Mouse (Mus musculus) limb, embryonic 13.5 days (tissue): ENCODE results near the gene Susd1. TPM values are rescaled to one million over a fixed set of nuclear protein-coding genes. Genes with fewer than 3 reads are reported as not detected.

Experiments used
- ATAC-seq: fragments of 200-750 bp; cut with Nextera tagmentation; 2 replicates; pipeline ENCODE4 v1.8.0; 2017; ENCODE audit warnings: low read depth, moderate number of reproducible peaks, moderate TSS enrichment; ENCODE audit not compliant: low FRiP score
- H3K27ac ChIP-seq: fragments of 300-500 bp; sonication (generic); 2 replicates; pipeline ENCODE4 v1.5.1; 2015; ENCODE audit warnings: inconsistent platforms, mild to moderate bottlenecking, moderate library complexity
- H3K27me3 ChIP-seq: fragments of 300-500 bp; sonication (generic); 2 replicates; pipeline ENCODE4 v1.6.1; 2015; ENCODE audit warnings: mild to moderate bottlenecking, inconsistent platforms
- H3K36me3 ChIP-seq: fragments of 300-500 bp; sonication (generic); 2 replicates; pipeline ENCODE4 v1.6.1; 2015; ENCODE audit warnings: inconsistent platforms, mild to moderate bottlenecking, moderate library complexity
- H3K4me1 ChIP-seq: fragments of 300-500 bp; sonication (generic); 2 replicates; pipeline ENCODE4 v1.6.1; 2015; ENCODE audit warnings: inconsistent platforms
- H3K4me2 ChIP-seq: fragments of 300-500 bp; sonication (generic); replicated peaks from 2 replicates; pipeline ENCODE4 v1.6.1; 2015; ENCODE audit warnings: inconsistent platforms, mild to moderate bottlenecking, moderate library complexity
- H3K4me3 ChIP-seq: fragments of 300-500 bp; sonication (generic); 2 replicates; pipeline ENCODE4 v1.5.1; 2015; ENCODE audit warnings: moderate library complexity, mild to moderate bottlenecking, inconsistent platforms
- H3K9ac ChIP-seq: fragments of 300-500 bp; sonication (generic); 2 replicates; pipeline ENCODE4 v1.6.1; 2015; ENCODE audit warnings: mild to moderate bottlenecking, inconsistent platforms
- H3K9me3 ChIP-seq: fragments of 300-500 bp; sonication (generic); 2 replicates; pipeline ENCODE4 v1.6.1; 2016; ENCODE audit warnings: inconsistent platforms
- WGBS: fragments of 180-500 bp; shearing (Covaris S2); methylation state at CpG from one replicate; pipeline ENCODE4 v1.1.7; 2015; 5-methylcytosine and 5-hydroxymethylcytosine counted together
- polyA plus RNA-seq: library from polyadenylated mRNA; unstranded; fragments of >200 nt; fragmentation: Nextera tagmentation; extraction: Ambion mirVana; gene quantifications from 2 replicates; pipeline ENCODE4 v1.2.1, GENCODE M21; 2015

Susd1 gene
- polyA plus RNA-seq, 1 experiment from 2014 or later, result 1.8 TPM

GRCm38 (mm10) chr4:59426429-59426828 is 12.0 kb downstream of the Susd1 start:
- no peak for ATAC-seq
- H3K4me1 ChIP-seq, result peaks cover 6% of the 10 kb centered on the region; the same call in 1 of the 2 replicates
- WGBS, result 89% methylated on average over 5 of the region's 5 CpGs
- H3K4me2 ChIP-seq, result no peak overlapping the region
- no peak overlapping the region for H3K27ac ChIP-seq
- no peaks in the 10 kb centered on the region for H3K36me3 ChIP-seq
- no peaks in the 10 kb centered on the region for H3K27me3 ChIP-seq
- H3K9ac ChIP-seq, result no peak overlapping the region
- no peaks in the 10 kb centered on the region for H3K9me3 ChIP-seq
- no peak overlapping the region for H3K4me3 ChIP-seq

- no peaks in the 10 kb centered on the region for H3K9me3 ChIP-seq
- no peak overlapping the region for H3K4me3 ChIP-seq
- no peaks in the 10 kb centered on the region for H3K36me3 ChIP-seq
- no peak for ATAC-seq
- H3K4me2 ChIP-seq, result no peak overlapping the region
- no peak overlapping the region for H3K9ac ChIP-seq
- peaks cover 4% of the 10 kb centered on the region; the same call in 1 of the 2 replicates for H3K4me1 ChIP-seq
- H3K27me3 ChIP-seq, result no peaks in the 10 kb centered on the region
- H3K27ac ChIP-seq, result no peak overlapping the region
Measured at GRCm38 (mm10) chr4:59422808-59423207, 15.6 kb downstream of the Susd1 start.

GRCm38 (mm10) chr4:59422025-59422783 is 16.2 kb downstream of the Susd1 start:
- Histone ChIP-seq H3K36me3 (no peaks in the 10 kb centered on the region), H3K9ac (no peak overlapping the region), H3K4me3 (no peak overlapping the region), H3K9me3 (no peaks in the 10 kb centered on the region), H3K27ac (no peak overlapping the region), H3K4me2 (no peak overlapping the region), H3K27me3 (no peaks in the 10 kb centered on the region), H3K4me1 (peaks cover 4% of the 10 kb centered on the region; the same call in 1 of the 2 replicates)
- ATAC-seq, result no peak
- WGBS, result 56% methylated on average over 5 of the region's 5 CpGs

GRCm38 (mm10) chr4:59421369-59421746 is 17.1 kb downstream of the Susd1 start:
- ATAC-seq, result no peak
- H3K9ac ChIP-seq, result no peak overlapping the region
- H3K9me3 ChIP-seq, result no peaks in the 10 kb centered on the region
- H3K27me3 ChIP-seq, result no peaks in the 10 kb centered on the region
- no peak overlapping the region for H3K4me2 ChIP-seq
- H3K36me3 ChIP-seq, result no peaks in the 10 kb centered on the region
- 79% methylated on average over 5 of the region's 5 CpGs for WGBS
- H3K4me3 ChIP-seq, result no peak overlapping the region
- no peak overlapping the region for H3K27ac ChIP-seq
- H3K4me1 ChIP-seq, result peaks cover 4% of the 10 kb centered on the region; the same call in 1 of the 2 replicates

GRCm38 (mm10) chr4:59420695-59421368 is 17.6 kb downstream of the Susd1 start:
- H3K27me3 ChIP-seq, result no peaks in the 10 kb centered on the region
- no peak overlapping the region for H3K4me3 ChIP-seq
- no peaks in the 10 kb centered on the region for H3K9me3 ChIP-seq
- peaks cover 4% of the 10 kb centered on the region; the same call in 1 of the 2 replicates for H3K4me1 ChIP-seq
- H3K9ac ChIP-seq, result no peak overlapping the region
- no peak overlapping the region for H3K4me2 ChIP-seq
- H3K27ac ChIP-seq, result no peak overlapping the region
- ATAC-seq, result no peak
- H3K36me3 ChIP-seq, result no peaks in the 10 kb centered on the region
- WGBS, result 86% methylated on average over 7 of the region's 7 CpGs

GRCm38 (mm10) chr4:59419211-59419610 is 19.2 kb downstream of the Susd1 start:
- peaks cover 4% of the 10 kb centered on the region; the same call in 1 of the 2 replicates for H3K4me1 ChIP-seq
- no peak overlapping the region for H3K27ac ChIP-seq
- H3K36me3 ChIP-seq, result no peaks in the 10 kb centered on the region
- WGBS, result 86% methylated on average over 4 of the region's 4 CpGs
- no peak for ATAC-seq
- H3K9me3 ChIP-seq, result no peaks in the 10 kb centered on the region
- no peak overlapping the region for H3K4me3 ChIP-seq
- no peak overlapping the region for H3K4me2 ChIP-seq
- H3K27me3 ChIP-seq, result no peaks in the 10 kb centered on the region
- no peak overlapping the region for H3K9ac ChIP-seq

- no peak overlapping the region for H3K9ac ChIP-seq
Measured at GRCm38 (mm10) chr4:59413428-59413827, 25.0 kb downstream of the Susd1 start.

GRCm38 (mm10) chr4:59411153-59411552 is 27.3 kb downstream of the Susd1 start:
- no peak overlapping the region for H3K4me2 ChIP-seq
- H3K27ac ChIP-seq, result no peak overlapping the region
- no peaks in the 10 kb centered on the region for H3K9me3 ChIP-seq
- H3K27me3 ChIP-seq, result no peaks in the 10 kb centered on the region
- H3K9ac ChIP-seq, result no peak overlapping the region
- no peaks in the 10 kb centered on the region for H3K36me3 ChIP-seq
- H3K4me1 ChIP-seq, result no peaks in the 10 kb centered on the region
- H3K4me3 ChIP-seq, result no peak overlapping the region
- no peak for ATAC-seq
- WGBS, result 73% methylated on average over 9 of the region's 9 CpGs

More at GRCm38 (mm10) chr4:59413428-59413827, 25.0 kb downstream of the Susd1 start:
- Histone ChIP-seq H3K4me1 (no peaks in the 10 kb centered on the region), H3K4me2 (no peak overlapping the region), H3K27me3 (no peaks in the 10 kb centered on the region), H3K9me3 (no peaks in the 10 kb centered on the region), H3K36me3 (no peaks in the 10 kb centered on the region), H3K27ac (no peak overlapping the region), H3K4me3 (no peak overlapping the region)
- WGBS, result 89% methylated on average over 5 of the region's 5 CpGs
- ATAC-seq, result no peak

GRCm38 (mm10) chr4:59407766-59408165 is 30.7 kb downstream of the Susd1 start:
- H3K9ac ChIP-seq, result no peak overlapping the region
- 76% methylated on average over 4 of the region's 4 CpGs for WGBS
- ATAC-seq, result no peak
- H3K9me3 ChIP-seq, result peaks cover 3% of the 10 kb centered on the region; the same call in 1 of the 2 replicates
- no peaks in the 10 kb centered on the region for H3K27me3 ChIP-seq
- no peak overlapping the region for H3K27ac ChIP-seq
- H3K4me2 ChIP-seq, result no peak overlapping the region
- H3K36me3 ChIP-seq, result no peaks in the 10 kb centered on the region
- H3K4me1 ChIP-seq, result 0 out of 2 replicates have a peak, but pooled peaks cover 4% of the 10 kb centered on the region
- no peak overlapping the region for H3K4me3 ChIP-seq

- no peak for ATAC-seq
- H3K4me2 ChIP-seq, result no peak overlapping the region
- H3K4me1 ChIP-seq, result peaks cover 21% of the 10 kb centered on the region
- no peak overlapping the region for H3K27ac ChIP-seq
- H3K9me3 ChIP-seq, result peaks cover 3% of the 10 kb centered on the region; the same call in 1 of the 2 replicates
- H3K9ac ChIP-seq, result no peak overlapping the region
- 57% methylated on average over 6 of the region's 6 CpGs for WGBS
- H3K4me3 ChIP-seq, result no peak overlapping the region
- H3K36me3 ChIP-seq, result no peaks in the 10 kb centered on the region
- no peaks in the 10 kb centered on the region for H3K27me3 ChIP-seq
Measured at GRCm38 (mm10) chr4:59404375-59404774, 34.1 kb downstream of the Susd1 start.

- Histone ChIP-seq H3K9ac (no peak overlapping the region), H3K27me3 (no peaks in the 10 kb centered on the region), H3K9me3 (peaks cover 3% of the 10 kb centered on the region; the same call in 1 of the 2 replicates), H3K36me3 (no peaks in the 10 kb centered on the region), H3K4me1 (peaks cover 25% of the 10 kb centered on the region), H3K4me2 (no peak overlapping the region), H3K4me3 (no peak overlapping the region), H3K27ac (no peak overlapping the region)
- no peak for ATAC-seq
- 57% methylated on average over 10 of the region's 10 CpGs for WGBS
Measured at GRCm38 (mm10) chr4:59400931-59401330, 37.5 kb downstream of the Susd1 start.

GRCm38 (mm10) chr4:59399343-59399742 is 39.1 kb downstream of the Susd1 start:
- H3K9ac ChIP-seq, result no peak overlapping the region
- peaks cover 23% of the 10 kb centered on the region for H3K4me1 ChIP-seq
- H3K4me2 ChIP-seq, result no peak overlapping the region
- 50% methylated on average over 4 of the region's 4 CpGs for WGBS
- no peaks in the 10 kb centered on the region for H3K9me3 ChIP-seq
- H3K36me3 ChIP-seq, result no peaks in the 10 kb centered on the region
- H3K27me3 ChIP-seq, result no peaks in the 10 kb centered on the region
- no peak overlapping the region for H3K4me3 ChIP-seq
- no peak for ATAC-seq
- H3K27ac ChIP-seq, result no peak overlapping the region
